Mouse (Mus musculus): ENCODE data around the gene Smarca2.
"Not testable (repeated sequence)": the region's sequence is repeated elsewhere in the genome, so short reads cannot be mapped to it uniquely, and the experiment has no call there.

Gene Smarca2

DNA sequence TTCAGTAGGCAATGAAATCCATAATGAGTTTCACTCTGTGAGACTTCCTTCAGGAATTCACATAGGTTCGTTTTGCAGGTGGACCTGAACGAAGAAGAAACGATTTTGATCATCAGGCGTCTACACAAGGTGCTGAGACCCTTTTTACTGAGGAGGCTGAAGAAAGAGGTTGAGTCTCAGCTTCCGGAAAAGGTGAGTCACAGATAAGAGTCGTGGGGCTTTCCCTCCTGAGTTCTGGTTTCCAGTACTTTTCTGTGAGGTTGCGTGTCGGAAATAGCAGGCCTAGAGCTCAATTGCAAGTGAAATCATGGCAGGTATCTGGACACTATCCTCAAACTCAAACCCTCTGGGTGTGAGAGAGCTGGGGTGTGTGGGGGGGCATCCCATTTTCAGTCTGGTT is 78.9 kb downstream of the Smarca2 start:
- DNase-seq (ENCODE audit: extremely low spot score, low read depth, low spot score) = no peak

DNA sequence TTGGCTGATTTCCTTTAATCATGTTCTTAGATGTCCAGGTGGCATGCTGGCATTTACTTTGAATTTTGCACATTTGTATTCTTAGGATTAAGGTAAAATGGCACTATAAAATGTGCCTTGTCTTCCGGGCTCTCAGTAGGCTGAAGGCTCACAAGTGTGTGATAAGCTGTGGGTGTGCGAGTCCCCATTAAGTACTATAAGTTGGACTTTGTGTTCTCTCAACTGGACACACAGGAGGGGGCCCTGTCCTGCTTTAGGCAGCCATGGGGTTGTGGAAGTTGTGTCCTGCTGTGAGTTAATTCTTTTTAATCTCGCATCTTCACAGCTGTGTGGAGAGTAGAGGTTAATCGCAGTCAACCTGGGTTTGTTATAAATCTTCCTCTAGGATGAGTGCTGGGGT is 85.7 kb downstream of the Smarca2 start:
- DNase-seq (ENCODE audit: extremely low spot score, low read depth, low spot score) = no peak

DNA sequence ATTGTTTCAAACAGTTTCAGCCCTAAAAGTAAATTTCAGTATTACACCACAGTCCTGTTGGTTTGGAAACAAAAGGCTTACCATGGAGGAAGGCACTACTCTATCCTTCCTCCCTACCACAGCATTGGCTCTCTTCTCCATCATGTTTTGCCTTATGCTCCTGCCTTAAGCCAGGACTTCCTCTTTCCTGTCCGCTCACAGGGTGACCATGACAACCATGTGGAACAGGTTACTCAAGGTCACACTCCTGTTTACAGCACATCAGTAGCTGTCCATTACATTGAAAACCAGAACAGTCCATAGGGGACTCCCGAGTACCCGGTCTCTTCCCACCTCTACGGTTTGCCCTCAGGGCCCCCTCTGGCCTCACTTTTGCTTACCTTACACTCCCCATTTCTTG is 92.3 kb downstream of the Smarca2 start:
- no peak for DNase-seq (ENCODE audit: extremely low spot score, low read depth, low spot score)

DNA sequence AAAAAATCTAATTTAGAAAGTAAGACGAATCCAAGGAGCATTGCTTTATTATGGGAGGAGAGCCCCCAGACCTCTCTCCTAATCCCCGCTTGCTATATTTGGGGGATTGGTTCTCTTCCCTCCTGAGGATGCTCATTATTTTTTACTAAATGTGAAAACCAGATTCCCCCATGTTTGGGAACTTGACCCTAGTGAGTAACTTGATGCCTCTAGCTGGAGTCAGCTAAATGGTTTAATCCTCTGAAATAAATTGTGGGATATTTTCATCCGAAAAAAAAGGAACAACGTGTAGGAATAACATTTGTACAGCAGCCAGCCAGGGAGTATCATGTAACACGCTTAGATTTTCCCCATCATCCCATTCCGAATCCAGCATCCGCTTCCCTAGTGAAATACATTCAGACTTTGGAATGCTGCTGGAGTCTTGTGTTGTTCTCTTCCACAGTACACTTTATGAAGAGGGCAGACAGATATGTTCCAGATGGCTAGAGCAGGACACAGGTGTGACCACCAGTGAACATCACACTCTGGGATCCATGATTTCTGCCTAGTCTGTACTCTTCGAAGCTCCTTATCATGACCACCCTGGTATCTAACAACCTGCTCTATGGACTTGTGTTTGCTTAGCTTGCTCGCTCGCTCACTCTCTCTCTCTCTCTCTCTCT is 99.8 kb downstream of the Smarca2 start:
- no peak for DNase-seq (ENCODE audit: extremely low spot score, low read depth, low spot score)

- DNase-seq (ENCODE audit: extremely low spot score, low read depth, low spot score) = no peak
Observed at GRCm38 (mm10) chr19:26706910-26707309, 102.1 kb downstream of the Smarca2 start.

- no peak for DNase-seq (ENCODE audit: extremely low spot score, low read depth, low spot score)
Observed at GRCm38 (mm10) chr19:26709095-26709494, 104.2 kb downstream of the Smarca2 start.

GRCm38 (mm10) chr19:26711268-26711667 is 106.4 kb downstream of the Smarca2 start:
- DNase-seq (ENCODE audit: extremely low spot score, low read depth, low spot score) = no peak

- DNase-seq (ENCODE audit: extremely low spot score, low read depth, low spot score) = no peak
Observed at GRCm38 (mm10) chr19:26716217-26716616, 111.4 kb downstream of the Smarca2 start.

GRCm38 (mm10) chr19:26718221-26718620 is 113.4 kb downstream of the Smarca2 start:
- no peak for DNase-seq (ENCODE audit: extremely low spot score, low read depth, low spot score)

DNA sequence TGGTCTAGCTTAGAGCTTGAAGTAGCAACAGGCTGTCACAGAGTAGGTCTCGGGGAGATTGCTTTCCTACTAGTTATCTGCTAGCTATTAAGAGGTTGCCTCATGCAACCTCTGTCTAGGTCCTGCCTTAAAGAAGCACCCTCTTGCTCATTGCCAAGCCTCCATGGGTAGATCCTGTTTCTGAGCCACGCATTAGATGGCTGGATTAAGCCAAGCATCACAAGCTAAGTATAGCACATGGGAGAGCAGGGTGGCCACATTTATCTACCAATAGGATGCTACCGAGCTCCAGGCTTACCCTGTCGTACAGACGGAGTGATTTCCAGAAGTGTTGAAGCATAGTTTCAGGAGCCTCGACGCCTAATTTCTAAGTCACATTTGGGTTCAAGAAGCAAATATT is 114.3 kb downstream of the Smarca2 start:
- DNase-seq (ENCODE audit: extremely low spot score, low read depth, low spot score) = no peak

DNA sequence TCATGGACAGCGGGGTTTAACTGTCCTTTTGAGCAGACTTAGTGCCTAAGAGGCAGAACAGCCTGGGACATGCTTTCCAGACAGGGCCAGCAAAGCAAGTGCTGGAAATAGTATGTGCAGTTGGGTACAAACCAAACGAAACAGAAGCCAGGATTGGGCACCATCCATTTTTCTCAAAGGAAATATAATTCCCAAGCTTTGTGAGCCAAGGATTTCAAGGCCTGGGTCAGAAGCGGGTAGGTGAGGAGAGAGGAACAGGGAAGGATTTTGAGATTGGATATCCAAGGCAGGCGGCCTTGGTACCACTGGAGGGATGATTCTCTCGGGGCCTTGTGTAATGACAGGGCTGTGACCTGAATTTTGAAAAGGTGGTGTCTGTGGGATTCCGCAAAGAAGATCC is 116.9 kb downstream of the Smarca2 start:
- DNase-seq (ENCODE audit: extremely low spot score, low read depth, low spot score) = no peak

DNA sequence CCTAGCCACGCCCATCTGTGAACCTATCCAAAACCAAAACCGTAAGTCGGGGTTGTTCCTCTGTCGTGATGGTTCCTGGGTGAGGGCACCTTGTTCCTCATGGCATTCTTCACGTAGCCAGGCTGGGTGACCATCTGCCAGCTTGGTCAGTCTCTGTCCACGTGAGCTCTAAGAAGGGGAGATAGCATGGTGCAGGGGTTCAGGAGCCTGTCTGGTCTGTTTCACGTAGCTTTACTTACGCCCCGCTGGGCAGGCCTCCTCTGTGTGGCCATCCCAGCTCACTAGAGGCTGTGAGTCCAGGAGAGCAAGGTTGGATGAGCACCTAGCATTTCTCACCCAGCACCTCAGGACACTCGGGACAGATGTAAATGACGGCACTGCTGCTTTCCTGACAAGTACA is 119.0 kb downstream of the Smarca2 start:
- DNase-seq (ENCODE audit: extremely low spot score, low read depth, low spot score) = no peak

DNA sequence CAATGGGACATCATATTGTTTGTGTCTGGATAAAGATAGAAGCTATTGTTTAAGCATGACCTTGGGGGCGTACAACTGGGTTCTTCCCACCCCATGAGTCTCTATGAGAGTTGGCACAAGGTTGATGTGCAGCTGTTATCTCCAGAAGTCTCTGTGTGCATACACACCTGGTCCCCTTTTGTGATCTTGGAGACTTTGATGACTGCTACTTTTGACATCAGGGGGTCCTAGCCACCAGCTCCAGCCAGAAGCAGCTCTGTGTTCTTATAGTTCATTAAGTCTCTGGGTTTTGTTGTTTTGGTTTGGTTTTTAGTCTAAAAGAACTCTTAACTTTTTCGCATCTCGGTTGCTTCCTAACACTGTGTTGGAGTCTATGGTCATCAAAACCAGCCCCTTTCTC is 119.8 kb downstream of the Smarca2 start:
- DNase-seq (ENCODE audit: extremely low spot score, low read depth, low spot score) = no peak

DNA sequence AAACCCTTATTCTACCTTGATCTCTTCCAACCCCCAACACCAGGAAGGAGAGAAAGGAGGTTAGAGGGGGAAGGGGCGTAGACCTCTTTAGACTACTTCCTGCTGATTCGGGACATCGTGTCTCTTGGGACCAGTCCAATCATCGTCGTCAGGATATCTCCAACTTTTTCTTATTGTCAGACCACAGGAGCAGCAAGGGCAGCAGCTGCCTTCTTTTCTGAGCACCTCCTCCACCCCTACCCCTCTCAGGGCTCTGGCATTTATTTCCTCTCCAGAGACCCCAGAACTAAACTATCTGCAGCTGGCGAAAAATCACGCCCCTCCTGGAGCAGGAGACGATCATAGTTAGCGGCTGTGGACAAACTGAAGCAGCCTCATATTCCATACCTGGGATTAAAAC is 122.9 kb downstream of the Smarca2 start:
- DNase-seq (ENCODE audit: extremely low spot score, low read depth, low spot score) = no peak

DNA sequence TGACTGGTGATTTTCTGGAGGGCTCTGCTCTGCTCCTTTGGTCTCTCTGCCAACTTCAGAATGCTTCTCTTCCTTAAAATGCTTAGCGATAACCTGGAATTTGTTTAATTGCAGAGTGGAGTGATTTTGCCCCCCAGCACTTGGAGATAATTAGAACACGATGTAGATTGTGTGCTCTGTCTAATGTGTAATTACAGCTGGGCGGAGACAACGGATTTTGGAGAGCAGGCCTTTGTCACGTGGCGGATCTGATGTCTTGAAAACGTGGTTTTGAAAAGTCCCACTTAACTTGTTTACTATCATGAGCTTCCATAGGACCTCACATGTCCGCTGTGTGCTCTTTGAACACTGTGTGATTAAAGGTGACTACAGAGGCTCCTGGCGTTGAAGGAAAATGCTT is 125.6 kb downstream of the Smarca2 start:
- DNase-seq (ENCODE audit: extremely low spot score, low read depth, low spot score) = no peak

- DNase-seq (ENCODE audit: extremely low spot score, low read depth, low spot score) = no peak
Observed at GRCm38 (mm10) chr19:26731121-26731520, 126.3 kb downstream of the Smarca2 start.

DNA sequence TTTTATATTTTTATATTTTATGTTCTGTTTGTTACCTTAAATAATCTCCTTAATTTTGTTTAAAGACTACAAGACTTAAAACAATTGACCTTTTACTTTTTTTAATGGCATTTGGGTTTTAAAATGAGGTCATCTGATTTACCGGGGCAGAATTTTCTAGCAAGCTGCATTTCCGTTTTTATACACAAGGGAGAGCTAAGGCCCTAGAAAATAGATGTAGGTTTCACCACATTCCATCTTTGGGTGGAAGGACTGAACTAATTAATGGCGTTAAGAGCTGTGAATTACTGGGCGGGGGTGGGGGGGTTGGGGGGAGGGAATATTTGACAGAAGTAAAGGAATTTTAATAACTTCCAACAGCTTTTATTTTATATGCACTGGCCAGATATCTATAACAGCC is 127.0 kb downstream of the Smarca2 start:
- DNase-seq (ENCODE audit: extremely low spot score, low read depth, low spot score) = no peak

- DNase-seq (ENCODE audit: extremely low spot score, low read depth, low spot score) = no peak
Observed at GRCm38 (mm10) chr19:26733055-26733454, 128.2 kb downstream of the Smarca2 start.

DNA sequence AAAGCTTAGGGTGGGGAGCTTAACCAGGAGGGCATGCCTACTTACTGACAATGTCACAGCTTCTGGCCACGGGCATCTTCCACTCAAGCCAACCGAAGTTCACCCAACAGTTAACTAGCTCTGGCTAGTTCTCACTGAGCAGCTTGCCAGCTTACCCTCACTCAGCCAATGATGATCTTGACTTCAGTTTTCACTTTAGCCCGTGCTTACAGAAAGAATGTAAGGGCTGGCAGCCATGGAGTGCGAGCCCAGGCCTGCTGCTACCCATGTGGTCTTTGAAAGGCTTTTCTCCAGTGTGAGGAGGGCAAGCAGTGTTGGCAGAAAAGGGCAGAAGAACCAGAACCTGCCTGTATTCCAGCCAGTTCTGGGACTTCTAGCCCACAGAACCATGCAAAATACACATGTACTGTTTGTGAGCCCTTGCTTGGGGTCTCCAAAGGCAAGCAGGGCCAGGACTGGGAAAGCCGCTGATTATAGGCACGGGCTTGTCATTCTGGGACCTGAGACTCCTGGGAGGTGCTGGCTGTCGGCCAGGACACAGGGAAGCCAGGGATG is 128.8 kb downstream of the Smarca2 start:
- no peak for DNase-seq (ENCODE audit: extremely low spot score, low read depth, low spot score)

DNA sequence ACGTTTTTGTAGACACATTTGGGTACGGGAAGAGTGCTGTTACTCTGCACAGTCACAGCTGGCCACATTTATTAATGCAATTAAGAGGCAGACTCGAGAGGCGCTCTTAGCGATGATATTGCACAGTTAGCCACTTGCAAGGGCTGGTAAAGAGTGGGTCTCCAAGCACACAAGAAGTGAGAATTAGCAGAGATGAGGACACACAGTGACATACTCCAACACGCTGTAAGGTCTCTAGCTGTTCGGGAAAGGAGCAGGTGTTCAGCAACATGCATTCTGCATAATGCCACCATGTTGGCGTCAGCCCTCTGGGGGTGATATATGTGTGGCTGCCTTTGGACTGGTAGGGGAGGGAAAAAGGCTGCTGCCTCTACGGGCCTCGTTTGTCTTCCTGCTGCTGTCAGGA is 129.9 kb downstream of the Smarca2 start:
- no peak for DNase-seq (ENCODE audit: extremely low spot score, low read depth, low spot score)

- not testable (repeated sequence) for DNase-seq (ENCODE audit: extremely low spot score, low read depth, low spot score)
Observed at GRCm38 (mm10) chr19:26745021-26745420, 140.2 kb downstream of the Smarca2 start.

GRCm38 (mm10) chr19:26745567-26745966 is 140.7 kb downstream of the Smarca2 start:
- no peak for DNase-seq (ENCODE audit: extremely low spot score, low read depth, low spot score)

DNA sequence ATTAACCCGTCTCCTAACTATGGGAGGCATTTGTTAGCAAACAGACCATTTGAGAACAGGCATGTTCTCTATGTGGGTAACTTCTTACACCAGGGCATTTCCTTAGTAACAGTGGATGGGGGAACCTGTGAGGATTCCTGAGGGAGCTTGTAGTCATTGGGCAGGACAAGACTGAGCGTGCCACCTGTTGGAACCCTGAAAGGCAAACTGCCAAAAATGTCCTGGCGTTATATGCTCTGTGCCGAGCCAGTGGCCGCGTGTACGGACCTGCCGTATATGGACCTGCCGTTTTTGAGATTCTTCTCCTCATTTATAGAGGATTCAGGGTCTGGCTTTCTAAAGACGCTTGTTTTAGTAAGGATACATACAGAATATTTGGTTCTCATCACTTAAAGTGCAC is 141.4 kb downstream of the Smarca2 start:
- no peak for DNase-seq (ENCODE audit: extremely low spot score, low read depth, low spot score)
